In genomic region chr13:64424347-64424746, GRCm38 (mm10) we compare ENCODE assay signal across 16 mouse cellular contexts.
"Had no signal": no experiment of that assay in that cellular context is flagged by ENCODE, and none has a peak within 500 bp of the region (broad histone marks: within the 10 kb centered on the region; RNA-seq: fewer than 3 reads in every experiment).

No protein-coding gene starts in this region.

- H3K9ac ChIP-seq: neural tube, embryonic 13.5 days; neural tube, embryonic 15.5 days; stomach, embryonic 15.5 days had no signal

- H3K27me3 ChIP-seq: neural tube, embryonic 13.5 days; neural tube, embryonic 15.5 days; stomach, embryonic 15.5 days had no signal

- H3K4me1 ChIP-seq: neural tube, embryonic 13.5 days; neural tube, embryonic 15.5 days had no signal

- H3K4me3 ChIP-seq: neural tube, embryonic 13.5 days; neural tube, embryonic 15.5 days; stomach, embryonic 15.5 days had no signal

- H3K36me3 ChIP-seq: neural tube, embryonic 13.5 days; neural tube, embryonic 15.5 days; stomach, embryonic 15.5 days had no signal

- DNase-seq: retina, postnatal 1 day; right cerebral cortex, adult 18-20 months; right cerebral cortex, postnatal 14 days; right cerebral cortex, postnatal 25 days; right cerebral cortex, postnatal 4 days; spleen, adult 18-20 months; thymus, adult 18-20 months; thymus, adult 2 months; thymus, postnatal 14 days; thymus, postnatal 25 days; thymus, postnatal 36 days; thymus, postnatal 4 days had no signal

- H3K27ac ChIP-seq: neural tube, embryonic 13.5 days; neural tube, embryonic 15.5 days; stomach, embryonic 15.5 days; stomach, postnatal 0 days had no signal
